Mouse (Mus musculus) G1E (cell line): Measurements from ENCODE around the gene Ptpn6. TPM values are rescaled to one million over a fixed set of nuclear protein-coding genes. Genes with fewer than 3 reads are reported as not detected.

Source experiments
- ATAC-seq: 2 replicates; pipeline ENCODE4 v1.8.0; 2016; ENCODE audit warnings: mild to moderate bottlenecking; ENCODE audit not compliant: insufficient number of reproducible peaks, poor library complexity, low FRiP score, severe bottlenecking; ENCODE audit errors: extremely low read depth
- DNase-seq: peaks from one replicate; pipeline ENCODE4 v3.0.0; 2012; ENCODE audit warnings: low spot score
- H3K27me3 ChIP-seq: 2 replicates; pipeline ENCODE4 v1.6.1; 2012; ENCODE audit warnings: mild to moderate bottlenecking, low read length, inconsistent platforms; ENCODE audit not compliant: insufficient read depth
- H3K36me3 ChIP-seq: replicated peaks from 2 replicates; pipeline ENCODE3; 2012; ENCODE audit warnings: mild to moderate bottlenecking, inconsistent platforms
- H3K4me1 ChIP-seq: 2 replicates; pipeline ENCODE4 v1.6.1; 2012; ENCODE audit warnings: low read depth, low read length, inconsistent platforms, mixed read lengths; ENCODE audit not compliant: insufficient read depth
- H3K4me3 ChIP-seq: 2 replicates; pipeline ENCODE4 v1.5.1; 2012; ENCODE audit warnings: low read depth, mild to moderate bottlenecking, inconsistent platforms, low read length, moderate library complexity, mixed read lengths
- H3K9me3 ChIP-seq: replicated peaks from 2 replicates; pipeline ENCODE4 v1.6.1; 2012; ENCODE audit warnings: inconsistent platforms
- CTCF ChIP-seq: IDR thresholded peaks from 2 replicates; pipeline ENCODE4 v1.5.1; 2012; ENCODE audit warnings: low read depth, low read length, inconsistent platforms, mixed read lengths
- GATA1 ChIP-seq: IDR thresholded peaks from 2 replicates; pipeline ENCODE4 v1.6.1; 2012; ENCODE audit warnings: borderline replicate concordance, low read length, inconsistent platforms, mixed read lengths
- GATA2 ChIP-seq: IDR thresholded peaks from 2 replicates; pipeline ENCODE4 v1.6.1; 2012; ENCODE audit warnings: low read depth, low read length, inconsistent platforms, borderline replicate concordance
- POLR2AphosphoS5 ChIP-seq: IDR thresholded peaks from 2 replicates; pipeline ENCODE4 v1.6.1; 2012; ENCODE audit warnings: low read depth, low read length, inconsistent platforms; ENCODE audit not compliant: insufficient replicate concordance
- TAL1 ChIP-seq: conservative IDR thresholded peaks from 2 replicates; pipeline ENCODE4 v1.6.1; 2012; ENCODE audit warnings: low read depth, low read length, inconsistent platforms, mixed read lengths
- polyA plus RNA-seq: library from polyadenylated mRNA; stranded (reverse); fragments of >175 nt; gene quantifications from 2 replicates; pipeline ENCODE4 v1.2.3, GENCODE M21; 2012
- total RNA-seq, 2 experiments: library from RNA; stranded (forward) in 1 of 2; stranded (reverse) in 1 of 2; fragments of 200-1000 nt in 1 of 2; fragments of >200 nt in 1 of 2; fragmentation: Nextera tagmentation in 1 of 2; gene quantifications; 2 replicates each; pipeline ENCODE4 v1.2.3; 2014 to 2017

Gene Ptpn6
- total and polyA plus RNA-seq, 3 experiments: 66.2 to 356 (median 129) TPM

DNA sequence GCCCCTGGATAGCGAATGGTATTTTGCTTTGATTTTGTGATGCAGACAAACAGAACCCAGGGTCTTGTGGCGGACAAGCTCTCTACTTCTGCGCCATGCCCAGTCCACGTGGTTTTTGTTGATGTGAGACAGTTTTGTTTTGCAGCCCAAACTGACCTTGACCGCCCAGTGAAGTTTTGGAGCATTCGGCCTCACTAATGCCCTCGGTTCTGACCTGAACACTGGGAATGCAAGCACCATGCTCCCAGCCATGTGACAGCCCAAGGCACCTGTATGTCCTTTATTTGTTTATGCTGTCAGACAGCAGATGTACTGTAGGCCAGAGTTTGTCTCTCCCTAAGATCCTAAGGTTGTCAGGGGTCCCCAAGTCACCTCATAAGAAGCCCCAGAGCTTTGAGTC, 63.9 kb downstream of the Ptpn6 start:
- DNase-seq (no peak), ATAC-seq (no peak)
- no peaks in the 10 kb centered on the region for H3K27me3 ChIP-seq
- peaks cover 80% of the 10 kb centered on the region for H3K4me1 ChIP-seq
- no peaks in the 10 kb centered on the region for H3K9me3 ChIP-seq
- no peak overlapping the region for H3K4me3 ChIP-seq
- H3K36me3 ChIP-seq: peaks cover 98% of the 10 kb centered on the region
- no peak for TF ChIP-seq CTCF
- no peak for TF ChIP-seq GATA1
- no peak for TF ChIP-seq TAL1
- no peak for TF ChIP-seq POLR2AphosphoS5
- no peak for TF ChIP-seq GATA2

DNA sequence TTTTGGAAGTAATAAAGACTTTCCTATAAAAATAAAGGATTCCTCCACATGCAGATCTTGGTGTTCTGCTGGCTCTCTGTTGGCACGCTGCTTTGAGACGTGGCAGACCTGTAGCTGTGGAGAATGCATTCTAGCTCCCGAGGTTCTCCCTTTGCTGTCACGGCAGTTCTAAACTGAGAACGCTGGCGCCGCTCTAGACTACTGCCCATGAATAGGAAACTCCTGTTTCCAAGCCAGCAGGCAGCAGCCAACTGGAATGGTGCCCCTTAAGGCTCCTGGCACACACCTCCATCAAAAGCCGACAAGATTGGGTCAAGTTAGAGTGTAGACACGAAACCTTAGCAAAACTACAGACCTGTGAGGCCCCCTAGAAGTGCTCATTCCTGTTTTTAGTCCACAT, 64.9 kb downstream of the Ptpn6 start:
- Histone ChIP-seq H3K9me3 (no peaks in the 10 kb centered on the region), H3K27me3 (no peaks in the 10 kb centered on the region), H3K4me3 (no peak overlapping the region), H3K4me1 (peaks cover 82% of the 10 kb centered on the region), H3K36me3 (peaks cover 98% of the 10 kb centered on the region)
- DNase-seq: no peak
- ATAC-seq: no peak
- TF ChIP-seq GATA2 (no peak), POLR2AphosphoS5 (no peak), CTCF (no peak), GATA1 (no peak), TAL1 (no peak)

GRCm38 (mm10) chr6:124672100-124672499, 66.4 kb downstream of the Ptpn6 start:
- Histone ChIP-seq H3K9me3 (no peaks in the 10 kb centered on the region), H3K27me3 (no peaks in the 10 kb centered on the region), H3K4me1 (peaks cover 87% of the 10 kb centered on the region), H3K4me3 (peak overlapping the region; percentile 39; the same call in 1 of the 2 replicates), H3K36me3 (peaks cover 99% of the 10 kb centered on the region)
- TF ChIP-seq TAL1 (no peak), GATA2 (no peak), CTCF (no peak), GATA1 (no peak), POLR2AphosphoS5 (no peak)
- ATAC-seq (peak; percentile 52; the same call in 1 of the 2 replicates), DNase-seq (peak; percentile 24)

Other genes starting within 250 kb of the Ptpn6 start
Only the 20 nearest of the 25 such genes appear.
- gene C1rb, start 168.4 kb downstream of the Ptpn6 start, total RNA-seq (2014; fragmentation: Nextera tagmentation): not detected in 2 replicates
- 0.11 TPM in 1 of 2 replicates, not detected in the other for gene C1rb, start 168.4 kb downstream of the Ptpn6 start, total RNA-seq (2017)
- not detected in 2 replicates for gene C1rb, start 168.4 kb downstream of the Ptpn6 start, polyA plus RNA-seq
- not detected in 2 replicates for gene C1s2, start 102.6 kb downstream of the Ptpn6 start, total RNA-seq (2014; fragmentation: Nextera tagmentation)
- 0.05 and 0.12 TPM in 2 replicates for gene C1s2, start 102.6 kb downstream of the Ptpn6 start, total RNA-seq (2017)
- gene C1s2, start 102.6 kb downstream of the Ptpn6 start, polyA plus RNA-seq: not detected in 2 replicates
- 108 and 198 TPM in 2 replicates for gene Lpcat3, start 75.7 kb downstream of the Ptpn6 start, total RNA-seq (2014; fragmentation: Nextera tagmentation)
- gene Lpcat3, start 75.7 kb downstream of the Ptpn6 start, total RNA-seq (2017): 95.7 and 101 TPM in 2 replicates
- gene Lpcat3, start 75.7 kb downstream of the Ptpn6 start, polyA plus RNA-seq: 123 and 147 TPM in 2 replicates
- 117 and 120 TPM in 2 replicates for gene Emg1, start 26.5 kb downstream of the Ptpn6 start, total RNA-seq (2014; fragmentation: Nextera tagmentation)
- 228 and 262 TPM in 2 replicates for gene Emg1, start 26.5 kb downstream of the Ptpn6 start, total RNA-seq (2017)
- 254 and 287 TPM in 2 replicates for gene Emg1, start 26.5 kb downstream of the Ptpn6 start, polyA plus RNA-seq
- gene Phb2, start 26.4 kb downstream of the Ptpn6 start, total RNA-seq (2014; fragmentation: Nextera tagmentation): 325 and 378 TPM in 2 replicates
- 432 and 434 TPM in 2 replicates for gene Phb2, start 26.4 kb downstream of the Ptpn6 start, total RNA-seq (2017)
- 465 and 565 TPM in 2 replicates for gene Phb2, start 26.4 kb downstream of the Ptpn6 start, polyA plus RNA-seq
- 61.7 and 62.9 TPM in 2 replicates for gene Grcc10, start 2.7 kb upstream of the Ptpn6 start, total RNA-seq (2014; fragmentation: Nextera tagmentation)
- gene Grcc10, start 2.7 kb upstream of the Ptpn6 start, total RNA-seq (2017): 130 and 176 TPM in 2 replicates
- 26.1 and 38.8 TPM in 2 replicates for gene Grcc10, start 2.7 kb upstream of the Ptpn6 start, polyA plus RNA-seq
- gene Gm45234, start 17.3 kb upstream of the Ptpn6 start, total RNA-seq (2014; fragmentation: Nextera tagmentation): not detected in 2 replicates
- gene Gm45234, start 17.3 kb upstream of the Ptpn6 start, total RNA-seq (2017): not detected in 2 replicates
- not detected in 2 replicates for gene Gm45234, start 17.3 kb upstream of the Ptpn6 start, polyA plus RNA-seq
- gene Atn1, start 17.8 kb upstream of the Ptpn6 start, total RNA-seq (2014; fragmentation: Nextera tagmentation): 58.7 and 85.6 TPM in 2 replicates
- gene Atn1, start 17.8 kb upstream of the Ptpn6 start, total RNA-seq (2017): 1.9 and 3.0 TPM in 2 replicates
- 55.3 and 58.8 TPM in 2 replicates for gene Atn1, start 17.8 kb upstream of the Ptpn6 start, polyA plus RNA-seq
- gene Eno2, start 31.0 kb upstream of the Ptpn6 start, total RNA-seq (2014; fragmentation: Nextera tagmentation): 1.1 and 3.2 TPM in 2 replicates
- 3.4 and 3.6 TPM in 2 replicates for gene Eno2, start 31.0 kb upstream of the Ptpn6 start, total RNA-seq (2017)
- gene Eno2, start 31.0 kb upstream of the Ptpn6 start, polyA plus RNA-seq: 0.13 and 0.29 TPM in 2 replicates
- not detected in 2 replicates for gene Lrrc23, start 41.0 kb upstream of the Ptpn6 start, total RNA-seq (2014; fragmentation: Nextera tagmentation)
- 0.11 TPM in 1 of 2 replicates, not detected in the other for gene Lrrc23, start 41.0 kb upstream of the Ptpn6 start, total RNA-seq (2017)
- not detected in 2 replicates for gene Lrrc23, start 41.0 kb upstream of the Ptpn6 start, polyA plus RNA-seq
- gene Spsb2, start 69.9 kb upstream of the Ptpn6 start, total RNA-seq (2014; fragmentation: Nextera tagmentation): 1.9 TPM in 2 replicates
- 6.9 and 9.4 TPM in 2 replicates for gene Spsb2, start 69.9 kb upstream of the Ptpn6 start, total RNA-seq (2017)
- gene Spsb2, start 69.9 kb upstream of the Ptpn6 start, polyA plus RNA-seq: 10.1 and 10.9 TPM in 2 replicates
- gene Tpi1, start 75.6 kb upstream of the Ptpn6 start, total RNA-seq (2014; fragmentation: Nextera tagmentation): 601 and 619 TPM in 2 replicates
- 903 and 1,035 TPM in 2 replicates for gene Tpi1, start 75.6 kb upstream of the Ptpn6 start, total RNA-seq (2017)
- 520 and 701 TPM in 2 replicates for gene Tpi1, start 75.6 kb upstream of the Ptpn6 start, polyA plus RNA-seq
- 34.6 and 45.9 TPM in 2 replicates for gene Usp5, start 90.8 kb upstream of the Ptpn6 start, total RNA-seq (2014; fragmentation: Nextera tagmentation)
- 67.0 and 76.8 TPM in 2 replicates for gene Usp5, start 90.8 kb upstream of the Ptpn6 start, total RNA-seq (2017)
- gene Usp5, start 90.8 kb upstream of the Ptpn6 start, polyA plus RNA-seq: 53.0 and 68.2 TPM in 2 replicates
- gene Cdca3, start 90.8 kb upstream of the Ptpn6 start, total RNA-seq (2014; fragmentation: Nextera tagmentation): 109 and 112 TPM in 2 replicates
- 137 and 150 TPM in 2 replicates for gene Cdca3, start 90.8 kb upstream of the Ptpn6 start, total RNA-seq (2017)
- gene Cdca3, start 90.8 kb upstream of the Ptpn6 start, polyA plus RNA-seq: 50.9 and 67.2 TPM in 2 replicates
- gene Gnb3, start 101.6 kb upstream of the Ptpn6 start, total RNA-seq (2014; fragmentation: Nextera tagmentation): 1.1 TPM in 1 of 2 replicates, not detected in the other
- gene Gnb3, start 101.6 kb upstream of the Ptpn6 start, total RNA-seq (2017): not detected in 2 replicates
- gene Gnb3, start 101.6 kb upstream of the Ptpn6 start, polyA plus RNA-seq: not detected in 2 replicates
- not detected in 2 replicates for gene P3h3, start 119.0 kb upstream of the Ptpn6 start, total RNA-seq (2014; fragmentation: Nextera tagmentation)
- 0.23 TPM in 1 of 2 replicates, not detected in the other for gene P3h3, start 119.0 kb upstream of the Ptpn6 start, total RNA-seq (2017)
- gene P3h3, start 119.0 kb upstream of the Ptpn6 start, polyA plus RNA-seq: not detected in 2 replicates
- gene Gpr162, start 125.3 kb upstream of the Ptpn6 start, total RNA-seq (2014; fragmentation: Nextera tagmentation): not detected in 2 replicates
- gene Gpr162, start 125.3 kb upstream of the Ptpn6 start, total RNA-seq (2017): 0.22 and 0.41 TPM in 2 replicates
- not detected in 2 replicates for gene Gpr162, start 125.3 kb upstream of the Ptpn6 start, polyA plus RNA-seq
- gene Cd4, start 149.5 kb upstream of the Ptpn6 start, total RNA-seq (2014; fragmentation: Nextera tagmentation): not detected in 2 replicates
- 0.33 and 1.7 TPM in 2 replicates for gene Cd4, start 149.5 kb upstream of the Ptpn6 start, total RNA-seq (2017)
- not detected in 2 replicates for gene Cd4, start 149.5 kb upstream of the Ptpn6 start, polyA plus RNA-seq
- gene Lag3, start 173.0 kb upstream of the Ptpn6 start, total RNA-seq (2014; fragmentation: Nextera tagmentation): 0.68 TPM in 1 of 2 replicates, not detected in the other
- gene Lag3, start 173.0 kb upstream of the Ptpn6 start, total RNA-seq (2017): 0.12 TPM in 1 of 2 replicates, not detected in the other
- not detected in 2 replicates for gene Lag3, start 173.0 kb upstream of the Ptpn6 start, polyA plus RNA-seq
- gene Ptms, start 181.4 kb upstream of the Ptpn6 start, total RNA-seq (2014; fragmentation: Nextera tagmentation): 5.6 and 6.3 TPM in 2 replicates
- gene Ptms, start 181.4 kb upstream of the Ptpn6 start, total RNA-seq (2017): 84.9 and 86.4 TPM in 2 replicates
- 34.1 and 43.1 TPM in 2 replicates for gene Ptms, start 181.4 kb upstream of the Ptpn6 start, polyA plus RNA-seq